Mouse (Mus musculus) testis, adult 10 weeks (tissue): ENCODE results near the gene Gtf3c4. TPM values are rescaled to one million over a fixed set of nuclear protein-coding genes. Genes with fewer than 3 reads are reported as not detected.

Source experiments
- polyA plus RNA-seq: library from polyadenylated mRNA; stranded (reverse); fragments of 350-450 nt; fragmentation: Illumina TruSeq; extraction: RNeasy Lipid Tissue Mini Kit (QIAGEN cat#74804); gene quantifications from one replicate; pipeline ENCODE4 v1.2.3, GENCODE M21; 2014; ENCODE audit warnings: low read depth, low replicate concordance

Gene Gtf3c4
- 17.5 TPM for polyA plus RNA-seq

GRCm38 (mm10) chr2:28840222-28840951, at the start of gene Gtf3c4, which contains the start of gene Ddx31:
Gene Gtf3c4 (minus strand): TSS chr2:28840360.
Gene Ddx31 (plus strand): TSS chr2:28840406.

Other genes with a start within 250 kb of the Gtf3c4 start
- not detected for gene Gfi1b, start 218.4 kb downstream of the Gtf3c4 start, polyA plus RNA-seq
- 10.6 TPM for gene Tsc1, start 199.1 kb downstream of the Gtf3c4 start, polyA plus RNA-seq
- gene Spaca9, start 140.6 kb downstream of the Gtf3c4 start, polyA plus RNA-seq = 23.7 TPM
- gene Ak8, start 140.2 kb downstream of the Gtf3c4 start, polyA plus RNA-seq = 60.9 TPM
- 7.6 TPM for gene Ddx31, start within 50 bp of the Gtf3c4 start, polyA plus RNA-seq
- gene Barhl1, start 76.3 kb upstream of the Gtf3c4 start, polyA plus RNA-seq = not detected
- 11.5 TPM for gene Cfap77, start 214.7 kb upstream of the Gtf3c4 start, polyA plus RNA-seq
- gene Ttf1, start 219.9 kb upstream of the Gtf3c4 start, polyA plus RNA-seq = 17.7 TPM